In genomic region chr10:82629586-82630255, GRCm38 (mm10) we compare ENCODE assay signal across 8 mouse cellular contexts. TPM values are rescaled to one million over a fixed set of nuclear protein-coding genes. Genes with fewer than 3 reads are reported as not detected.
A peak's percentile ranks its signal among the peaks of the same experiment; 100 is the strongest.
DNase-seq lines count a peak whose midpoint lies in the region; ATAC-seq and TF ChIP-seq lines count a peak whose summit lies in the region.
"Not testable (repeated sequence)": the region's sequence is repeated elsewhere in the genome, so short reads cannot be mapped to it uniquely, and the experiment has no call there.

Tdg (plus strand) TSS chr10:82629828.

- CTCF ChIA-PET in Patski (lab: Charles Lee) = not testable (repeated sequence)

- H3K4me1 ChIP-seq in hindbrain, embryonic 14.5 days (replicated peaks; ENCODE audit: control insufficient read depth, insufficient read depth, low read length) = peaks cover 19% of the 10 kb centered on the region

- peak within 1 kb of the TSS; percentile 95 for H3K27ac ChIP-seq in hindbrain, embryonic 14.5 days

- peaks cover 12% of the 10 kb centered on the region; the same call in 1 of the 2 replicates for H3K36me3 ChIP-seq in hindbrain, embryonic 14.5 days (replicated peaks; ENCODE audit: control insufficient read depth, insufficient read depth)

- ATAC-seq in Patski = peak; percentile 93
- ATAC-seq in hindbrain, embryonic 14.5 days (ENCODE audit: low FRiP score) = peak; percentile 97

- POLR2A ChIA-PET in Patski (lab: Charles Lee) = interaction anchor here (0.6 kb wide), 1 partner anchor 14 kb away, joined by 3 read pairs; no protein-coding TSS in a partner anchor

- DNase-seq in Patski (ENCODE audit: low read depth, low spot score) = not testable (repeated sequence)
- DNase-seq in cerebellum, postnatal 25 days = peak; percentile 92 to 96
- peak; percentile 67 to 81 for DNase-seq in frontal cortex, postnatal 25 days (ENCODE audit: low spot score in 2 of 2)
- peak; percentile 94 for DNase-seq in hindbrain, embryonic 14.5 days (ENCODE audit: low spot score)
- DNase-seq in layer of hippocampus, postnatal 36 days = peak; percentile 85 to 90
- DNase-seq in lung, postnatal 36 days = peak; percentile 94
- DNase-seq in retina, postnatal 1 day = peak; percentile 96
- DNase-seq in urinary bladder, adult 18-20 months (ENCODE audit: low spot score in 2 of 2) = peak; percentile 69 to 87

- H3K4me3 ChIP-seq in hindbrain, embryonic 14.5 days (replicated peaks; ENCODE audit: low read length) = peak within 1 kb of the TSS; percentile 89

- in situ Hi-C loops in Patski (cut with MboI; ENCODE audit: low pct_unique_long_range_greater_than_20kb) = not testable (repeated sequence)

- H3K9ac ChIP-seq in hindbrain, embryonic 14.5 days = peak within 1 kb of the TSS; percentile 93

- under 1% methylated on average over 41 of the region's 78 CpGs for WGBS in hindbrain, embryonic 14.5 days

- H3K9me3 ChIP-seq in hindbrain, embryonic 14.5 days (ENCODE audit: control insufficient read depth, low read length) = not testable (repeated sequence)

- H3K4me2 ChIP-seq in hindbrain, embryonic 14.5 days (replicated peaks) = peak within 1 kb of the TSS; percentile 93

- not testable (repeated sequence) for H3K27me3 ChIP-seq in Patski; hindbrain, embryonic 14.5 days (ENCODE audit: control insufficient read depth, insufficient read depth, low read length)

- TF ChIP-seq CTCF in Patski (IDR thresholded peaks at IDR 0.05) = not testable (repeated sequence)

RNA-seq across cellular contexts. Expression of gene Tdg, which starts in this region (rescaled TPM):
- polyA plus RNA-seq in Patski (2021) = 17.4 TPM
- polyA plus RNA-seq in hindbrain, embryonic 14.5 days (2014; fragmentation: Nextera tagmentation; extraction: Ambion mirVana) = 157 and 165 TPM in 2 replicates
- 10 to 100 TPM; 41.8 to 48.0 TPM for total RNA-seq in layer of hippocampus, postnatal 36 days (2021)
